Mouse (Mus musculus) embryonic facial prominence, embryonic 11.5 days (tissue): ENCODE data around the gene Vcan. TPM values are rescaled to one million over a fixed set of nuclear protein-coding genes. Genes with fewer than 3 reads are reported as not detected.

Source experiments
- ATAC-seq: fragments of 200-750 bp; cut with Nextera tagmentation; replicated peaks from 2 replicates; pipeline ENCODE4 v1.8.0; 2017; ENCODE audit warnings: low read depth; ENCODE audit not compliant: insufficient number of reproducible peaks, low FRiP score, low TSS enrichment
- DNase-seq: peaks from one replicate; pipeline ENCODE4 v3.0.0-alpha.2; 2015; ENCODE audit warnings: low spot score
- H3K27ac ChIP-seq: fragments of 300-500 bp; sonication (generic); replicated peaks from 2 replicates; pipeline ENCODE4 v1.5.1; 2014; ENCODE audit warnings: mild to moderate bottlenecking, low read depth, low read length, control low read depth
- H3K27me3 ChIP-seq: fragments of 300-500 bp; sonication (generic); 2 replicates; pipeline ENCODE4 v1.6.1; 2014; ENCODE audit warnings: mild to moderate bottlenecking, low read length, moderate library complexity, mixed read lengths; ENCODE audit not compliant: control insufficient read depth, insufficient read depth
- H3K36me3 ChIP-seq: fragments of 300-500 bp; sonication (generic); replicated peaks from 2 replicates; pipeline ENCODE4 v1.6.1; 2014; ENCODE audit warnings: low read depth, mild to moderate bottlenecking, low read length, moderate library complexity, mixed read lengths; ENCODE audit not compliant: control insufficient read depth, insufficient read depth
- H3K4me1 ChIP-seq: fragments of 300-500 bp; sonication (generic); 2 replicates; pipeline ENCODE4 v1.6.1; 2014; ENCODE audit warnings: low read length, mixed read lengths; ENCODE audit not compliant: control insufficient read depth, insufficient read depth
- H3K4me2 ChIP-seq: fragments of 300-500 bp; sonication (generic); 2 replicates; pipeline ENCODE4 v1.6.1; 2014; ENCODE audit warnings: low read depth, mild to moderate bottlenecking, control low read depth, low read length, moderate library complexity
- H3K4me3 ChIP-seq: fragments of 300-500 bp; sonication (generic); 2 replicates; pipeline ENCODE4 v1.5.1; 2014; ENCODE audit warnings: low read depth, low read length, control low read depth
- H3K9ac ChIP-seq: fragments of 300-500 bp; sonication (generic); replicated peaks from 2 replicates; pipeline ENCODE4 v1.6.1; 2014; ENCODE audit warnings: mild to moderate bottlenecking, control low read depth, low read length
- H3K9me3 ChIP-seq: fragments of 300-500 bp; sonication (generic); replicated peaks from 2 replicates; pipeline ENCODE4 v1.6.1; 2016; ENCODE audit warnings: mild to moderate bottlenecking, low read length, inconsistent platforms, mixed read lengths; ENCODE audit not compliant: control insufficient read depth
- WGBS: fragments of 180-500 bp; shearing (Covaris S2); extraction: QIAGEN DNeasy Blood & Tissue Kit; methylation state at CpG from one replicate; pipeline ENCODE4 v1.1.7; 2014; 5-methylcytosine and 5-hydroxymethylcytosine counted together
- polyA plus RNA-seq: library from polyadenylated mRNA; unstranded; fragments of >200 nt; fragmentation: Nextera tagmentation; extraction: Ambion mirVana; gene quantifications from 2 replicates; pipeline ENCODE4 v1.2.1, GENCODE M21; 2014

Vcan gene
- polyA plus RNA-seq, 1 experiment from 2014 or later = 108 TPM

DNA sequence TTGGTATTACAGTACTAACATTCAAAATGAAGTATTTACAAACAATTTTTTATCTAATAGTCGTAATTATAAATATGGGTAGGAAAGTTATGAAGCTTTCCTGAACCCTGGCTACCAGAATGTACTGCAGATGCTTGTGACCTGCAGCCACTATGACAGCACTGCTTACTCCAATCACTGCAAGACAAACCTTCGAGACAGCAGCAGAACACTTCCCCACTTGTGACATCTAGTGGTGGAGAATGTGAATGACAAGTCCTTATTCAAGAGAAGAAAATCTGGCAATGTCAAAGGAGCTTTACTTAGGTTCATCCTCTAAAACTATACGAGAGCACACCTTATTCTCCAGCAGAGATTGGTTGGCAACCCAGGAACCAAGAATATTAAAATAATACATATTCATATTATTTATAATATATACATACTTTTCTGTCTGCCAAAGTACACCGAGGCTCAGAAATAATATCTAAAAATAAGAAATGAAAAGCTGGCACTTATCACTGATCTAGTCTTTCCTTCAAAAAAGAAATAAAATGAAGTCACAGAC, 108.1 kb downstream of the Vcan start:
- Histone ChIP-seq H3K27ac (no peak overlapping the region), H3K27me3 (no peaks in the 10 kb centered on the region), H3K4me1 (no peaks in the 10 kb centered on the region), H3K36me3 (no peaks in the 10 kb centered on the region), H3K9ac (no peak overlapping the region), H3K9me3 (no peaks in the 10 kb centered on the region), H3K4me3 (no peak overlapping the region), H3K4me2 (no peak overlapping the region)
- DNase-seq = peak; percentile 73
- 31% methylated on average over 4 of the region's 4 CpGs for WGBS
- ATAC-seq = no peak

DNA sequence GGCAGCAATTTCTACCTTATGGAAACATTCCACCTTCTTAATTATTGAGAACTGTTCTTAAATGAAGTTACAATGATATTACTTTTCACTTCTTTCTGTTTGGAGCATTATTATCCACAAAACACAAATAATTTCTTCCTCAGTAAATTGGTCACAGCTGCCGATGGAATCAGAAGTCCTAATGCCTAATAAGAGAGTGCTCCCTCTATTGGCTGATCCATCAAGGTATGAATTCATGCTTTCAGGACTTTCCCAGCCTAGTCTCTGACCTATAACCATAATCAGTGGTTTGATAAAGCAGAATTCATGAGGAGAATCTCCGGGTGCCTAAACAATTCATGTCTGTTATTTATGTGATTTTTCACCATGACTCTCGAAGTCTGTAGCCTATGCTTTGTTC, 123.2 kb downstream of the Vcan start:
- ATAC-seq (no peak), DNase-seq (no peak)
- H3K36me3 ChIP-seq = no peaks in the 10 kb centered on the region
- no peaks in the 10 kb centered on the region for H3K9me3 ChIP-seq
- no peaks in the 10 kb centered on the region for H3K27me3 ChIP-seq
- no peaks in the 10 kb centered on the region for H3K4me1 ChIP-seq
- H3K9ac ChIP-seq = no peak overlapping the region
- H3K4me2 ChIP-seq = no peak overlapping the region
- 79% methylated on average over 3 of the region's 3 CpGs for WGBS
- H3K27ac ChIP-seq = no peak overlapping the region
- H3K4me3 ChIP-seq = no peak overlapping the region

DNA sequence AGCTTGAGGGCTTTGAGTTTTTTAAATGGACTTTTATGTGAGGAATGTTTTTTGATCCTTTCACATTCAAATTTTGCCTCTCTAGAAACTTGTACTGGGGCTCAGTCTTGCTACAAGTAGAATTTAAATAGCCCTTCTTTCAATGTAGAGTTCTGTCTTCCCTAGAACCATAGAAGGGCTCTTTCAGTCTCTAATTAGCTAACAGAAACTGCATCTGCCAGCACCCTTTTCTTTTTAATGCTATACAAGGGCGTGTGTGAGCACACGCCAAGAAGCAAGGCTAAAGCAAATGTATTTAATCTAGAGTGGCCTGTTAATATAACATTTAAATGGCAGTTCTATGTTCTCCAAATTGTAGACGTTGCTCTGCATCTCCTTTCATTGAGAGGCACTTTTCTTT, 134.9 kb downstream of the Vcan start:
- 73% methylated on average over 3 of the region's 3 CpGs for WGBS
- Histone ChIP-seq H3K4me2 (no peak overlapping the region), H3K4me3 (no peak overlapping the region), H3K9me3 (no peaks in the 10 kb centered on the region), H3K27me3 (no peaks in the 10 kb centered on the region), H3K36me3 (no peaks in the 10 kb centered on the region), H3K9ac (no peak overlapping the region), H3K27ac (no peak overlapping the region), H3K4me1 (no peaks in the 10 kb centered on the region)
- DNase-seq = no peak
- ATAC-seq = no peak

Other genes with a start within 250 kb of the Vcan start
- 9.5 and 11.8 TPM in 2 replicates for gene Hapln1, start 202.7 kb downstream of the Vcan start, polyA plus RNA-seq